Mouse (Mus musculus) lung, embryonic 14.5 days (tissue): ENCODE measurements at regions not wholly inside any gene's neighbourhood (a gene's known extent, or its start where the extent isn't known, plus 50 kb on each side); places are given as distances from the start of the nearest gene placed in this dataset.
A peak's percentile ranks its signal among the peaks of the same experiment; 100 is the strongest.

Source experiments
- ATAC-seq: fragments of 200-750 bp; cut with Nextera tagmentation; 2 replicates; pipeline ENCODE4 v1.8.0; 2017; ENCODE audit warnings: mild to moderate bottlenecking, moderate TSS enrichment, moderate library complexity; ENCODE audit not compliant: insufficient read depth
- DNase-seq: peaks from one replicate; pipeline ENCODE4 v3.0.0-alpha.2; 2015
- H3K27ac ChIP-seq: fragments of 300-500 bp; sonication (generic); 2 replicates; pipeline ENCODE4 v1.5.1; 2014; ENCODE audit warnings: low read depth, mild to moderate bottlenecking, moderate library complexity
- H3K27me3 ChIP-seq: fragments of 300-500 bp; sonication (generic); 2 replicates; pipeline ENCODE4 v1.6.1; 2014; ENCODE audit warnings: low read length, control low read depth; ENCODE audit not compliant: insufficient read depth
- H3K36me3 ChIP-seq: fragments of 300-500 bp; sonication (generic); 2 replicates; pipeline ENCODE4 v1.6.1; 2014; ENCODE audit warnings: control low read depth; ENCODE audit not compliant: insufficient read depth
- H3K4me1 ChIP-seq: fragments of 300-500 bp; sonication (generic); 2 replicates; pipeline ENCODE4 v1.6.1; 2014; ENCODE audit warnings: antibody characterized with exemption, control low read depth; ENCODE audit not compliant: insufficient read depth
- H3K4me2 ChIP-seq: fragments of 300-500 bp; sonication (generic); 2 replicates; pipeline ENCODE4 v1.6.1; 2014; ENCODE audit warnings: mild to moderate bottlenecking
- H3K4me3 ChIP-seq: fragments of 300-500 bp; sonication (generic); 2 replicates; pipeline ENCODE4 v1.5.1; 2014; ENCODE audit warnings: low read depth, low read length
- H3K9ac ChIP-seq: fragments of 300-500 bp; sonication (generic); 2 replicates; pipeline ENCODE4 v1.6.1; 2014
- H3K9me3 ChIP-seq: fragments of 300-500 bp; sonication (generic); 2 replicates; pipeline ENCODE4 v1.6.1; 2016; ENCODE audit warnings: low read depth, low read length, control low read depth
- CTCF ChIP-seq: IDR thresholded peaks from 2 replicates; pipeline ENCODE4 v1.5.1; 2016; ENCODE audit warnings: antibody characterized with exemption, low read depth
- WGBS: fragments of 180-500 bp; shearing (Covaris S2); extraction: QIAGEN DNeasy Blood & Tissue Kit; methylation state at CpG from one replicate; pipeline ENCODE4 v1.1.7; 2014; 5-methylcytosine and 5-hydroxymethylcytosine counted together

DNA sequence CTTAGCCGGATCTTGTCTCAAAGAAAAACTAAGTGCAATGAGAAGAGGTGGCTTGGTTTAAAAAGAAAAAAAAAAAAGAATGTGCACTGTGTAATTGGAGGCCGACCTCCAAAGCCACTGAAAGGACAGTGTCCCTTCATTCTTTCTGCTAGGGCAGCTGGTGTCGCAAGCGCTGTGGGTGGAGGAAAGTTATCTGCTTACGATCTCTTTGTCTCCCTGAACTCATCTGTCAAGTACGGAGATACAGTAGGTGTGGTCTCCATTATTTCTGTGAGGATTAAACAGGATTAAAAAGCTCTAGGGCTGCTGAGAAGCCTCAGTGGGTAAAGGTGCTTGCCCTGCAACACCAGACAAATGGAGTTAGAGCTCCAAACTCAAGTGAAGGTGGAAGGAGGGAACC is 126.6 kb upstream of the Jarid2 start:
- no peak overlapping the region for H3K27ac ChIP-seq
- H3K4me2 ChIP-seq = no peak overlapping the region
- H3K36me3 ChIP-seq = no peaks in the 10 kb centered on the region
- no peaks in the 10 kb centered on the region for H3K9me3 ChIP-seq
- WGBS = 29% methylated on average over 6 of the region's 6 CpGs
- no peak for TF ChIP-seq CTCF
- H3K4me3 ChIP-seq = no peak overlapping the region
- no peak overlapping the region for H3K9ac ChIP-seq
- H3K27me3 ChIP-seq = no peaks in the 10 kb centered on the region
- DNase-seq = no peak
- H3K4me1 ChIP-seq = peaks cover 3% of the 10 kb centered on the region; the same call in 1 of the 2 replicates
- ATAC-seq = no peak

DNA sequence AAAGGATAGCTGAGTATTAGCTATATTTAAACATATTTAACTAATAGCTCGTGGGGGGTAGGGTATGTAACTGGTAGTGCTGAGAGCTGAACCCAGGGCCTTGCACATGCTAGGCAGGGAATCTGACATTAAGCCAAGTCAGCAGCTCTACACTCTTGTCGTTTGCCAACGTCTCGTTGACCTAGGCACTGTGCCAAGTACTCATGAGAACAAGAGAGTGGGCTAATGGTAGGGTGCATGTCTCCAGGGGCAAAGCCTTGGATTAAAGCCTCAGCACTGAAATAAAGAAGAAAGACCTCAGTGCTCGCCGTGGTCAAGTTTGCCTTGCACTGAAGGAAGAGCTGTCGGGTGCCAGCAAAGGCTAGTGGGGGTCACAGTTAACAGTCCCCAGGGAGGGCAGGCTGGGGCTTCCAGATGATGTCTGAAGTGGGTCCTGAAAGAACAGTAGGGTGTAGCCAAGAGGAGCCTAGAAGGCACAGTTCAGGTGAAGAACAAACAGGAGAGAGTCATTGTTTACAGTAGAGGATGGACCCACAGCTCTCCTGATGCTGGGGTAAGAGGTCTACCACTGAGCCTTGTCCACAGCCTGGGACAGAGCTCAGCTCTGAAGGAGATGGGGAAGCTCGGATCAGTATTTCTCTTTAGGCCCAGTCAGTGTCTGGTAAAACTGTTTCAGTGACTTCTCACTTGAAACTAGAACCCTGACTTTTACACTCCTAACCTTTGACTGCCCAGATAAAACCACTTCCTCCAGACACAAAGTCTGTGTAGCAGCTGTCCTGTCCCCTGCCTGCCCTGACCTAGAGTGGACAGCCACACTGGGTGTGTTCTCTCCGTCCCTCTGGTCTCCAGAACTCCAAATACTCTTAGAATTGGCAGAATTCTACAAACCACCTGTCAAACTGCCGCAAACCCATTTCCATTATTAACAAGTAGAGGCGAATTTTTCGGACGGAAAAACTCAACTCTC is 121.7 kb upstream of the Jarid2 start:
- Histone ChIP-seq H3K4me2 (no peak overlapping the region), H3K4me3 (no peak overlapping the region), H3K27me3 (no peaks in the 10 kb centered on the region), H3K27ac (no peak overlapping the region), H3K4me1 (peaks cover 4% of the 10 kb centered on the region; the same call in 1 of the 2 replicates), H3K9me3 (no peaks in the 10 kb centered on the region), H3K36me3 (no peaks in the 10 kb centered on the region), H3K9ac (no peak overlapping the region)
- ATAC-seq = no peak
- WGBS = 60% methylated on average over 13 of the region's 13 CpGs
- DNase-seq = peak; percentile 77
- TF ChIP-seq CTCF = no peak

DNA sequence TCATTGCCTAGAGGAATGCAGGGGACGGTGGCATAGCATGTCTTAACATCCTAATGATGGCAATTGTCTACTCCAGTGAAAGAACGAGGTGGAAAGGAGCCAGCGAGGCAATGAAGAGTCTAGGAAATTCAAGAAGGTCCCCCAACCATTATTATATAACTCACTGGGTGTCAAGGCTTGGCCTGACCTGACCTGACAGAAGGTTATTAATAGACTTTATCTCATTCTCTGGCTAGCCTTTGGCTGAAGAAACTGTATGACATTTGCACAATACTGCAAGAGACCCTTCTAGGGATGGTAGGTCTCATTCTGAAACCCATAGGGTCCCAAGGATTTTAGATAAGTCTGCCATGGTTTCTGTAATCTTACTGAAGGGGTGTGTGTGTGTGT is 121.0 kb upstream of the Jarid2 start:
- Histone ChIP-seq H3K36me3 (no peaks in the 10 kb centered on the region), H3K27me3 (no peaks in the 10 kb centered on the region), H3K27ac (no peak overlapping the region), H3K4me2 (no peak overlapping the region), H3K9me3 (no peaks in the 10 kb centered on the region), H3K9ac (no peak overlapping the region), H3K4me3 (no peak overlapping the region), H3K4me1 (peaks cover 4% of the 10 kb centered on the region; the same call in 1 of the 2 replicates)
- DNase-seq (no peak), ATAC-seq (no peak)
- 76% methylated on average over 3 of the region's 3 CpGs for WGBS
- no peak for TF ChIP-seq CTCF

DNA sequence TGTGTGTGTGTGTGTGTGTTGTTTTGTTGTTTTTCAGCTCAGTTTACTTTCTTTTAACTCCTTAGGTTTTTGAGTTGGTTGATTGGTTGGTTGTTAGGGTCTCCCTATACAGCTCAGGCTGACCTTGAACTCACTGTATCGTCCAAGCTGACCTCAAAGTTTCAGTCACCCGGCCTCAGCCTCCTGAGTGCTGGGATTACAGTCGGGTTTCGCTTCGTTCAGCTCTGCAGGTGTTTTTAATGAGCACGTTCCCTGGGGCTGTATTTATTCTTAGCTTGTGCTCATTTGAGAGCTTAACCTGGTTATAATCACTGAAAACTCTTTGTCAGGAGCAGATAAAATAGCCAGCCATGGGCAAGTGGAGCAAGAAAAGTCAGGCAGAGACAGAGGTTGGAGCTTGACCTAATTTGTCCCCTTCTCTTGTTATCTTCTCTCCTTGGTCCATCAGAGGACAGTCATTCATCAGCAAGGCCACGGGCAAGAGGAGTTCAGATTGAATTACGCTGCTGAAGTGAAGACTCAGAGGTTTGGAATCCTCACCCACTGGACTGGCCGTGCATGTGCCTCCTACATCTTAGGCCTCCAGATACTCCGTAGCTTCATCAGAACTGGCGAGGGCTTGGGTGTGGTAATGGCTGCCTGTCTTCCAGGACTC is 120.5 kb upstream of the Jarid2 start:
- DNase-seq = no peak
- Histone ChIP-seq H3K4me3 (no peak overlapping the region), H3K9me3 (no peaks in the 10 kb centered on the region), H3K4me2 (no peak overlapping the region), H3K36me3 (no peaks in the 10 kb centered on the region), H3K4me1 (peaks cover 4% of the 10 kb centered on the region; the same call in 1 of the 2 replicates), H3K27me3 (no peaks in the 10 kb centered on the region), H3K27ac (no peak overlapping the region), H3K9ac (no peak overlapping the region)
- no peak for TF ChIP-seq CTCF
- ATAC-seq = no peak
- 72% methylated on average over 11 of the region's 11 CpGs for WGBS

DNA sequence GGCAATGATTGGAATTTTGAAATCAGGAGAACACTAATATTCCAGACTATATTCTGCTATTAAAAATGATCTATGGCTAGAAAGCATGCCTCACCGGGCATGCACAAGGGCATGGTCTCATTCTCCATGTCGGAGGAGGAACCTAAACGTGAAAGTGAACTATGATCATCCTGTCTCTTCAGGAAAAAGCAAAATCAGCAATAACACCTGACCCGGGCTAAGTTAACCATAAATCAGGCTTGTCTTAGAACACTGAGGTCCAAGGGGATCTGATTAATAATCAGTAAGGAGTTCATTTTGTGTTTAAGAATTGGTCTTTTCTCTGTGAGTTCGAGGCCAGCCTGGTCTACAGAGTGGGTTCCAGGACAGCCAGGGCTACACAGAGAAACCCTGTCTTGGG is 119.7 kb upstream of the Jarid2 start:
- H3K27ac ChIP-seq = no peak overlapping the region
- no peak for TF ChIP-seq CTCF

DNA sequence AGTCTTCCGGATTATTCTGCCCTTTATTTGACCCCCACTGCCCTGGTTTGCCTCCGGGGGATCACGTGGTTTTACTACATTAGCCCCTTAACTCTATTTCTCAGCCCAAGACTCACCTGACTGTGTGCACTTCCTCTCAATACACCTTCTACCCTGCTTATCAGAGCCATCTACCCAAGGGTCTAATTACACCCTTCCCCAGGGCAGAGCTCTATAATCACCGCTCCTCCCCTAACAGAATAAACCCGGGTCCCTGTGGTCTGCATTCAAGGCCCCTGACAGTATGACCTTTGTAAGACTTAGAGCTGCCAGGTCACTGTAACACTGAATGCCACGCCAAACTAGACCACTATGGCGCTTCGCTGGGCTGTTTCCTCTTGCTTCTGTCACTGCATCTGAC is 113.6 kb upstream of the Jarid2 start:
- Histone ChIP-seq H3K4me3 (no peak overlapping the region), H3K27ac (no peak overlapping the region), H3K36me3 (no peaks in the 10 kb centered on the region), H3K27me3 (no peaks in the 10 kb centered on the region), H3K4me1 (no peaks in the 10 kb centered on the region), H3K4me2 (no peak overlapping the region), H3K9ac (no peak overlapping the region), H3K9me3 (no peaks in the 10 kb centered on the region)
- DNase-seq (no peak), ATAC-seq (no peak)
- 50% methylated on average over 8 of the region's 8 CpGs for WGBS
- TF ChIP-seq CTCF = no peak

More for the DNA sequence above, 119.7 kb upstream of the Jarid2 start:
- DNase-seq (no peak), ATAC-seq (no peak)
- 78% methylated on average over 5 of the region's 5 CpGs for WGBS
- no peak overlapping the region for H3K9ac ChIP-seq
- no peaks in the 10 kb centered on the region for H3K36me3 ChIP-seq
- no peak overlapping the region for H3K4me2 ChIP-seq
- peaks cover 4% of the 10 kb centered on the region; the same call in 1 of the 2 replicates for H3K4me1 ChIP-seq
- H3K9me3 ChIP-seq = no peaks in the 10 kb centered on the region
- no peaks in the 10 kb centered on the region for H3K27me3 ChIP-seq
- H3K4me3 ChIP-seq = no peak overlapping the region

DNA sequence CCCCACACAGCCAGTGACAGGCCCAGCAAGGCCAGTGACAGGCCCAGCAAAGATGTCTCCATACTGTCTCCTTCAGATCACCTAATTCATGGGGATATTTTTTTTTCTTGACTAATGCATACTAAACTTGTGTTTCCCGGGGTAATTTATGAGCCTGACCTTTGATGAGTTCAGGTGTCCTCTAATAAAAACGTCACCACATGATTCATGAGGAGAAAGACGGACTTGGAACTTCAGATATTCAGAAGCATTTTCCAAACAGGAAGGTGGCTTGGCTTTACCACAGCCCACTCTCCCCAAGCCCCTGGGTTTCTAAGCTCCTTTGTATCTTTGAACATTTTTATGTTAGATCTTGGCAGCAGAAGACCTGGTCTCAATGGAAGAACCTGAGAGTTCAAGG is 110.9 kb upstream of the Jarid2 start:
- Histone ChIP-seq H3K36me3 (no peaks in the 10 kb centered on the region), H3K4me1 (no peaks in the 10 kb centered on the region), H3K4me3 (no peak overlapping the region), H3K27me3 (no peaks in the 10 kb centered on the region), H3K9ac (no peak overlapping the region), H3K4me2 (no peak overlapping the region), H3K9me3 (no peaks in the 10 kb centered on the region), H3K27ac (no peak overlapping the region)
- no peak for TF ChIP-seq CTCF
- 50% methylated on average over 3 of the region's 3 CpGs for WGBS
- no peak for ATAC-seq
- DNase-seq = no peak
